Mouse (Mus musculus) kidney, postnatal 0 days (tissue): Measurements from ENCODE around the gene Kif13a. TPM values are rescaled to one million over a fixed set of nuclear protein-coding genes. Genes with fewer than 3 reads are reported as not detected.
A peak's percentile ranks its signal among the peaks of the same experiment; 100 is the strongest.

ENCODE experiments used
- ATAC-seq: fragments of 200-750 bp; cut with Nextera tagmentation; replicated peaks from 2 replicates; pipeline ENCODE4 v1.8.0; 2017; ENCODE audit warnings: low read depth, moderate number of reproducible peaks, moderate TSS enrichment, moderate library complexity; ENCODE audit not compliant: low FRiP score
- DNase-seq: peaks from one replicate; pipeline ENCODE4 v3.0.0-alpha.2; 2016; ENCODE audit warnings: low spot score
- H3K27ac ChIP-seq: fragments of 300-500 bp; sonication (generic); 2 replicates; pipeline ENCODE4 v1.5.1; 2014; ENCODE audit warnings: mild to moderate bottlenecking
- H3K27me3 ChIP-seq: fragments of 300-500 bp; sonication (generic); 2 replicates; pipeline ENCODE4 v1.6.1; 2014; ENCODE audit warnings: low read length, mixed read lengths; ENCODE audit not compliant: insufficient read depth
- H3K36me3 ChIP-seq: fragments of 300-500 bp; sonication (generic); 2 replicates; pipeline ENCODE4 v1.6.1; 2014; ENCODE audit warnings: low read length, mixed read lengths; ENCODE audit not compliant: insufficient read depth
- H3K4me1 ChIP-seq: fragments of 300-500 bp; sonication (generic); replicated peaks from 2 replicates; pipeline ENCODE4 v1.6.1; 2014; ENCODE audit warnings: antibody characterized with exemption, low read length, mixed read lengths; ENCODE audit not compliant: insufficient read depth
- H3K4me2 ChIP-seq: fragments of 300-500 bp; sonication (generic); 2 replicates; pipeline ENCODE4 v1.6.1; 2014; ENCODE audit warnings: mild to moderate bottlenecking, low read length, moderate library complexity, mixed read lengths
- H3K4me3 ChIP-seq: fragments of 300-500 bp; sonication (generic); replicated peaks from 2 replicates; pipeline ENCODE4 v1.5.1; 2014; ENCODE audit warnings: low read depth, low read length
- H3K9ac ChIP-seq: fragments of 300-500 bp; sonication (generic); 2 replicates; pipeline ENCODE4 v1.6.1; 2014; ENCODE audit warnings: low read depth, low read length
- H3K9me3 ChIP-seq: fragments of 300-500 bp; sonication (generic); replicated peaks from 2 replicates; pipeline ENCODE4 v1.6.1; 2016; ENCODE audit warnings: low read length, inconsistent platforms, mixed read lengths
- CTCF ChIP-seq: IDR thresholded peaks from 2 replicates; pipeline ENCODE4 v1.5.1; 2016; ENCODE audit warnings: antibody characterized with exemption, low read depth, mild to moderate bottlenecking, moderate library complexity
- WGBS: fragments of 180-500 bp; shearing (Covaris S2); extraction: QIAGEN DNeasy Blood & Tissue Kit; methylation state at CpG from one replicate; pipeline ENCODE4 v1.1.7; 2014; 5-methylcytosine and 5-hydroxymethylcytosine counted together
- polyA plus RNA-seq: library from polyadenylated mRNA; unstranded; fragments of >200 nt; fragmentation: Nextera tagmentation; extraction: Ambion mirVana; gene quantifications from 2 replicates; pipeline ENCODE4 v1.2.1, GENCODE M21; 2015

Gene Kif13a
- polyA plus RNA-seq, 1 experiment from 2014 or later = 13.1 TPM

GRCm38 (mm10) chr13:46880736-46881135 is 48.9 kb downstream of the Kif13a start:
- WGBS = 63% methylated on average over 14 of the region's 14 CpGs
- H3K4me1 ChIP-seq = peaks cover 6% of the 10 kb centered on the region; the same call in 1 of the 2 replicates
- H3K36me3 ChIP-seq = no peaks in the 10 kb centered on the region

DNA sequence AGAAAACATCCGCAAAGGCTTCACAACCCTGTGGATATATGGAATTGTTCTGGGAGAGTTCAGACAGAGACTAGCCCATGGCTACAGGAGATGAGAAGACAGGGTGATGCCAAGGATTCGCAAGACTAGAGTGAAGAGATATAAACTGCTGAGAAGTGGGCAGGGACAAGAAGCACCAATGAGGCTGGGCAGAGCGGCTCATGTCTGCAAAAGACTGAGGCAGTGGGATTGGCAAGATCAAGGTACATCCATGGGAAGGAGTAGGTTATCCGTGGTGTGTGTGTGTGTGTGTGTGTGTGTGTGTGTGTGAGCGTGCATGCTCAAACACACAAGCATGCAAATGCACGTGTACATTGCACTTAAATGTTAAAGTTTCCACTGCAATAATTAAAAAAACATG is 49.4 kb downstream of the Kif13a start:
- 93% methylated on average over 6 of the region's 6 CpGs for whole genome bisulfite sequencing

More at GRCm38 (mm10) chr13:46880736-46881135, 48.9 kb downstream of the Kif13a start:
- no peak overlapping the region for H3K27ac ChIP-seq
- no peak overlapping the region for H3K4me2 ChIP-seq
- H3K27me3 ChIP-seq = no peaks in the 10 kb centered on the region
- no peaks in the 10 kb centered on the region for H3K9me3 ChIP-seq
- TF ChIP-seq CTCF = no peak
- H3K4me3 ChIP-seq = no peak overlapping the region
- ATAC-seq (no peak), DNase-seq (no peak)
- H3K9ac ChIP-seq = no peak overlapping the region

DNA sequence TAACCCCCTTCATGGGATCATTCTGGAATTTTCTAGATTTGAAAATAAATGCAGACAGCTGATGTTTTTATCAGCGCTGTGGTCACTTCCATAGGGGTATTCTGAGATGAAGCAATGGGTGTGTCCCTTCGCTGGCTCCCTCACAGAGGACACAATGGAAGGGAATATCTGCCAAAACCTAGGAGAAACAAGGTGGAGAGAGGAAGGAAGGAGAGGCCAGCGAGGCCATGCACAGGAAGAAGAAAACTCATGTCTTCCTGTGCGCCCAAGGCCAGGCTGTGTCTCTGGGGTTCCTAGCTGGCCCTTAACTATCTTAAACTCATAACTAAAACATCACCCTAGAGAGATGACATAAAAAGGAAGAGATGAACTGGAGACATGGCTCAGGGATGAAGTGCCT is 52.6 kb downstream of the Kif13a start:
- no peak overlapping the region for H3K27ac ChIP-seq
- no peaks in the 10 kb centered on the region for H3K27me3 ChIP-seq
- H3K9me3 ChIP-seq = no peaks in the 10 kb centered on the region
- WGBS = 85% methylated on average over 4 of the region's 4 CpGs
- ATAC-seq = no peak
- H3K4me1 ChIP-seq = no peaks in the 10 kb centered on the region
- no peak overlapping the region for H3K9ac ChIP-seq
- no peak overlapping the region for H3K4me3 ChIP-seq
- H3K36me3 ChIP-seq = no peaks in the 10 kb centered on the region
- peak; percentile 25 for DNase-seq
- no peak for TF ChIP-seq CTCF
- H3K4me2 ChIP-seq = no peak overlapping the region

More for the DNA sequence above, 49.4 kb downstream of the Kif13a start:
- no peak for DNase-seq
- Histone ChIP-seq H3K4me1 (peaks cover 4% of the 10 kb centered on the region; the same call in 1 of the 2 replicates), H3K27me3 (no peaks in the 10 kb centered on the region), H3K36me3 (no peaks in the 10 kb centered on the region), H3K4me3 (no peak overlapping the region), H3K9me3 (no peaks in the 10 kb centered on the region), H3K4me2 (no peak overlapping the region), H3K27ac (no peak overlapping the region), H3K9ac (no peak overlapping the region)
- TF ChIP-seq CTCF = no peak
- ATAC-seq = no peak

DNA sequence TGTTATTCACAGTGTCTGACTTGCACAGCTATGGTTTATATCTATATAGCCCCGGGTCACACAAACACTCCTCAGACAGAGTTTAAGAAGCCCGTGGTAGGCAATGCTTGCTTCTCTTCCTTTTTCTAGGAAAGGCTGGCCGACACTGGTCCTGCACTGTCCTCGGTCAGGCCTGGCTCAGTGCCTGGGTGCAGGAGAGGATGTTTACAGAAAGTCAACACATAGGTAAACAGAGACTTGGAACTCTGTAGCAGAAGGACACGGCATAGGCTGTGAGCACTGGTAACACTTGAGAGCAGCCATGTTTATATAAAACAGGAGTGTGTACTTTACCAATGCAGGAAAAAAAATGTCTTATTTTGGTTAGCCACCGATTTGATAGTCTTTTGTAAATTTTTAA is 54.3 kb downstream of the Kif13a start:
- 55% methylated on average over 6 of the region's 6 CpGs for WGBS
- Histone ChIP-seq H3K9ac (no peak overlapping the region), H3K4me1 (no peaks in the 10 kb centered on the region), H3K27ac (no peak overlapping the region), H3K4me2 (no peak overlapping the region), H3K36me3 (no peaks in the 10 kb centered on the region), H3K9me3 (no peaks in the 10 kb centered on the region), H3K27me3 (no peaks in the 10 kb centered on the region), H3K4me3 (no peak overlapping the region)
- TF ChIP-seq CTCF = no peak
- ATAC-seq = no peak
- DNase-seq = no peak

DNA sequence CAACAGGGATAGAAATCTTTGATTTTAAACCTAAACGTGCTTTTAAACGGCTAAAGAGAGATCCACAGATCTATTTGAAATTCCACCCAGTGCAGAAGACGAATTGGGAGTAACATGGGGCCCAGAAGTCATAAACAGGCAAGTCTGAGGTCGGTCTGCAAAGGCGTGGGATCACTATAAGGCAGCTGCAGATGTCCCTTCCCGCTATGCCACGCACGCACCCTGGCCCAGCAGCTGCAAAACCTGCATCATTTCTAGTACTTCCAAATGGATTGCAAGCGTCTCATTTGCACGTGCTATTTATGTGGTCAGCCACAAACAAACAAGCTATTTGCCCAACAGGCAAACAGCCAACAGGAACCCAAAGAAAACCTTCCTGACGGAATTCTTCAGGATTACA is 56.9 kb downstream of the Kif13a start:
- Histone ChIP-seq H3K27me3 (no peaks in the 10 kb centered on the region), H3K4me2 (no peak overlapping the region), H3K9me3 (no peaks in the 10 kb centered on the region), H3K9ac (no peak overlapping the region), H3K4me1 (no peaks in the 10 kb centered on the region), H3K27ac (no peak overlapping the region), H3K36me3 (no peaks in the 10 kb centered on the region), H3K4me3 (no peak overlapping the region)
- 78% methylated on average over 11 of the region's 11 CpGs for WGBS
- TF ChIP-seq CTCF = no peak
- DNase-seq (no peak), ATAC-seq (no peak)

DNA sequence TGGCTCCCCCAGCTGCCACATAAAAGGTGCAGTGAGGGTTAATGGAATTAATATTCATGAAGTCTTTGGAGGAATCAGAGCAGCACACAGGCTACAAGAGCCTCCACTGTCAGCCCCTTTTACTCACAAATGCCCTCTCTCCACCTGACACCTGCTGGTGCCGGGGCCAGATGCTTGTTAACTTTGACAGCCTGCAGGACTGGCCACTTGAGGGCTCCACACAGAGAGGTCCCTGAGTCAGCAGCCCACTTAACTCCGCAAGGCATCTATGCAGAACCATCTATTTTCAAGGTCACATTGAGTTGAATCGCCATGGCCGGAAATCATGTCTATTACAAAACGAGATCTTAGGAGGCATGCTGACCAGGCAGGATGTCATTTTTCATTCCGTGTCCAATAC is 57.5 kb downstream of the Kif13a start:
- ATAC-seq = no peak

DNA sequence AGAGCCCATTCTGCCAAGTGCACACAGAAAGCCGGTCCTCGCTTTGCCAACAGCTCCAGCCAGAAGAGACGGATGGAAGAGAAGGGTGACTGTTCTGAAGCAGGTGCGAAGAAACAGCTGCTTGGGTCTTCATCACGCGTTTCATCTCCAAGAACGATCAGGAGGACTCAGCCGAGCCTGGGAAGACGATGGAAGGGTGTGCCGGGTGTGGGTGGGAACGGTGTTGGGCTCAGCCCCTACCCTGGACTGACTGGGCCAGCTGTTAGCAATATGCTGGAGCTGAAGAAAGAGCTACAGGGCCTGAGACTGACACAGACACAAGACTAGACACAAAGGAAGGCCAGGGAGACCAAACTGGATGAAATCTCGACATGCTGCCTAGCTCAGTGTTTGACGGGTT is 60.2 kb downstream of the Kif13a start:
- WGBS = 90% methylated on average over 13 of the region's 13 CpGs
- H3K4me3 ChIP-seq = no peak overlapping the region
- no peak for ATAC-seq

More for the DNA sequence above, 57.5 kb downstream of the Kif13a start:
- H3K9ac ChIP-seq = no peak overlapping the region
- no peak overlapping the region for H3K27ac ChIP-seq
- TF ChIP-seq CTCF = peak; percentile 58
- H3K36me3 ChIP-seq = no peaks in the 10 kb centered on the region
- 44% methylated on average over 6 of the region's 6 CpGs for WGBS
- no peak overlapping the region for H3K4me3 ChIP-seq
- H3K4me1 ChIP-seq = no peaks in the 10 kb centered on the region
- no peak overlapping the region for H3K4me2 ChIP-seq
- peak; percentile 59 for DNase-seq
- H3K27me3 ChIP-seq = no peaks in the 10 kb centered on the region
- H3K9me3 ChIP-seq = no peaks in the 10 kb centered on the region

More for the DNA sequence above, 60.2 kb downstream of the Kif13a start:
- Histone ChIP-seq H3K27me3 (no peaks in the 10 kb centered on the region), H3K4me2 (no peak overlapping the region), H3K27ac (no peak overlapping the region), H3K9me3 (no peaks in the 10 kb centered on the region), H3K9ac (no peak overlapping the region), H3K4me1 (no peaks in the 10 kb centered on the region), H3K36me3 (no peaks in the 10 kb centered on the region)
- TF ChIP-seq CTCF = no peak
- no peak for DNase-seq
